Mouse (Mus musculus) ES-CJ7 (cell line): ENCODE measurements around the gene Stk11.

Source experiments
- DNase-seq: peaks from one replicate; pipeline ENCODE4 v3.0.0; 2011; ENCODE audit warnings: low read depth, low spot score

Stk11 gene

DNA sequence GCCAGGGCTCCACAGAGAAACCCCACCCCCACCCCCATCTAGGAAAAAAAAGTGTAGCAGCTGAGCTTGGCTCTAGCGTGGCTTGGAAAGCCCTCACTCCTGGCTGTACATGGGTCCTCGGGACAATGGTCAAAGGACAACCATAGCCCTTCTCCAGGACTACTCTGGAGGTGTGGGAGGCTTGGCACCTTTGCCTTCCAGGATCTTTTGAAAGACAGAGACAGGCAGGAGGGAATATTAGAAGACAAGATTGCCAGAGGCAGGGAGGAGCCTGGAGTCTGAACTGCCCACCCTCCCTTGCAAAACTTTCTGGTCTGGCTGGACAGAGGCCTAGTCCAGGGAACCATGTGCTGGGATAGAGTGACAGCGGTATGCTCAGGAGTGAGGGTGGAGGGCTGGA is 20.9 kb upstream of the Stk11 start:
- no peak for DNase-seq

DNA sequence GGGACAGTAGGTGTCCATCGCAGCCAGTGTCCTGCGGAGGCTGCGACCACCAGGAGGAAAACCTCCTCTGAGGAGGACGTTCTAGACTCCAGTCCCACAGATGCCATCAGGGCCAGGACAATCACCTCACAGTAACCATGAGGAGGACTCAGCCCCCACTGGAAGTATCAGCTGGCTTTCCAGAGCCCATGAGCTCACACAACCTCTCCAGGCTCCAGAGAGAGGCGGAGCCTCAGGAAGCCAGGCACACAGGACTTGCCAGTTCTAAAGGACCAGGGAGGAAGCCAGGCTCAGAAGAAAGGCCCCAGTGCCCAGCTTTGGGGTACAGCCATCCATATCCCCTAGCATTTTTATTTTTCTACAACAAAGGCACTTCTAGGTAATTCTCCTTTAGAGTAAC is 20.1 kb upstream of the Stk11 start:
- no peak for DNase-seq

DNA sequence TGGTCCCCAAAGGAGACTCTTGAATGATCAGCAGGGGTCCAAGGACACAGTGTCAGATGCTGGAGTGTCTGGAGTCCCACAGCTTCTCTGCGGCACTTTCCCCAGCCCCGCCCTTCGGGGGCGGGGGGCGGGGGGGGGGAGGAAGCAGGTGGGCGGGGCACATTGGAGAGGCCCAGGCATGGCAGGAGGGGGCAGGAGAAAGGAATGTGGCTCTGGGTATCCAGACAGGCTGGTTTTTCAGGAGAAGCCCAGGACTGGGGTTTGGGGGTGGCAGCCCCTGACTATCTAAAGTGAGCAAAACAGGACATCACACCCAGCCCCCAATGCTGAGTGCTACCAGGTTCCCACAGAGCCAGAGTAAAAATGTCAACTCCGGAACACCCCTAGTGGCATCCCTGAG is 18.3 kb upstream of the Stk11 start:
- peak; percentile 37 for DNase-seq

DNA sequence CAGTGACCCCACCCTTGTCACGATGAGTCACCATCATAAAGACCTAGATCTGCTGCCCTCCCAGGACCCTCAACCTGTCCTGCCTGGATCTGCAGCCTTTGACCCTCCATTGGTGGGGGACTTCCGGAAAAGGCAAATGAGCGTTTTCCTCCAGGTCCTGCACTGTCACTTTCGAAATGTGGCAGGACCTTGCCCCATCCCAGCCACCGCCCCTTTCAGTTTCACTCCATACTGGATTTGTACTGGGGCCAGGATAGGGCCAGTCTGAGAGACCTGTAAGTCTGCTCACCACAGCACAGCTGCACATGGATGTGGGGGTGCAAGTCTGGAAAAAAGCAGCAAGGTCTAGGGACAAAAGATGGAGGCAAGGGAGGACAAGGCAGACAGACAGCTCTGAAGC is 17.0 kb upstream of the Stk11 start:
- DNase-seq = no peak

DNA sequence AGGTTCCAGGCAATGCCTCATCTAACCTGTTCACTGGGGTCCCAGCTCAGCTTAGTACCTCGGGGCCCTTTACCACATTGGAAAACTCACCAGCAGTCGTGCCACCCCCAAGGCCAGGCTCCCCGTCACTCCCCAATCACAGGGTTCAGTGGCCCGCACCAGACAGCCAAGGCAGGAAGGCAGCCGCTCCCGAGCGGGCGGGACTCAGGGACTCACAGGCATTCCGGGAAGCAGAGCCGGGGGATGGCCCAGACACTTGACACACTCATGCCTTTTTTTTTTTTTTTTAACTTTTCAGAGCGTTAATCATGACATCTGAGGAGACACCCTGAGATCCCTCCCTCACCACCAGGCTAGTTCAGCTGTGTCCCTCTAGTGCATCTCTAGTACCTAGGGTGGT is 14.6 kb upstream of the Stk11 start:
- DNase-seq = peak; percentile 50

DNA sequence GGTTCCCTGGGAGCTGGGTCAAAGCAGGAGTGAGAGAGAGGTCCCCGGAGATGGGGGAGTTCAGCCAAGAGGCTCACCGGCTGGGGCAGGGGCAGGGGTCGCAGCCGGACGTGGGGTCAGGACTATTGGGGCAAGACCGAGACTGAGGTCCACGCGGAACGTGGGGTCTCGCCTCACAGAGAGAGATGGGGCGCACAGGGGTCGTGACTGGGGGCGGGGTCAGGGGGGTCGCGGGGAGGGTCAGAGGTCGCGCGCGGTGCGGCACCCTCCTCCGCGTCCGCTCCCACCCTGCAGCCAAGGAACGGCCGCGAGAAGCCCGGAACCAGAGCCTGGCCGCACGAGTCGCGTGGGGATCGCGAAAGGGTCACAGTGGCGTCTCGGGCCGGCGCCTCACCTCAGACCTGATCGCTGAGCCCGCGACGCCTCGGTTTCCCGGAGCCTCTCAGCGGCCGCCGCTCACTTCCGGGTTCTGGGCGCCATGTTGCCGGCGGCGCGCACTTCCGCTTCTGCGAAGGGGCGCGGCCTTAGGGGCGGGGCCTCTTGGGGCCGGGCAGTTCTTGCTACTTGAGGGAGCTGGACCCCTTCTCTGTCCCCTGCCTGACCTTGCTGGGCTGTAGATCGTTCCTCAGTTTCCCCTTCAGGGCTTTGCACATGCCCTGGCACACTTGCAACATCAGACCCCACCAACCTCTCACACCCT is 13.2 kb upstream of the Stk11 start:
- DNase-seq = peak; percentile 63

DNA sequence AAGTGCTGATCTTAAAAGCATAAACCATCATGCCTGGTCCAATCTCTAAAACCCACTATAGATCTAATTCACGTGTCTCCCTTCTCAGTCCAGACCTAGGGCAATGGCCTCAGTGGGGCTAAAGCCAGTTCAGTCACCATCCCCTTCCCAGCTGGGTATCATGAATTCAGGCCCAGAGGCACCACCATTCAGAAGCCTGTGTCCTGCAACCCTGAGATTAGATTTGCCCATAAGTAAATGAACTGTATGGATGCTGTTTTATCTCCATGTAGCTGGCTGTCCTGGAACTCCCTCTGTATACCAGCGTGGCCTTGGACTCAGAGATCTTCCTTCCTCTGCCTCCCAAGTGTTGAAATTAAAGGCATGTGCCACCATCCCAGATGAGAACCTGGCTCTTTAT is 12.6 kb upstream of the Stk11 start:
- DNase-seq = no peak

DNA sequence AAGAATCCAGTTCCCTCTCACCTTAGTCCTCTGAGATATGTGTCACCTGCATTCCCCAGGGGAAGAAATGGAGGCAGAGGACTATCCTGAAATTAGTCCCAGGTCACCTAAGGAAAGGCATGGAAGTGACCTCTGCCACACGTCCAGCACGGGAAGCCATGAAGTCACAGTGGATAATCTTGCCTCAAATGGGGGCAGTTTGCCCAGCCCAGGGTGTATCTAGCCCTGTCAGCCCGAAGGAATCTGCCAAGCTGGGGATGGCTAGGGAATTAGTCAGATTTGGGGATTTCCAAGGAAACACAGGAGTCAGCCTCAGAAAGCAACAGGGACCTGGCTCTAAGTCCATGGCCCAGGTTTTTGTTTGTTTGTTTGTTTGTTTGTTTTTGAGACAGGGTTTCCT is 11.4 kb upstream of the Stk11 start:
- no peak for DNase-seq

DNA sequence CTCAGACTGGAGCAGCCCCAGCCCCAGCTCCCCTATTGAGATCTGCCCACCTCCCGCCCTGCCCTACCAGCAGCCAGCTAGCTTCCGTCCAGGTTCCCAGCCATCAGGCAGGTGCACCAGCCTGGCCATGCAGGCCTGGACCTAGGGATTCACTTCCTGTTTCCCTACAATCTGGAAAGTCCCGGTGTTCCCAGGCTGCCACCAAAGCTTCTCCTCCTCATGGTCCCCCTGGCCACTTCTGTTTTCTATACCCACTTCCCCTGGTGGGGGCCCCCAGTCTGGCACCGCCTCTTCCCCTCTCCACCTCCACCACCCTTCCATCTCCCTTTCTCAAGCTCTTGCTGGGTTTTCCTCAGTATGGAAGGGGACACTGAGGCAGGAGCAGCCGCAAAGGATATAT is 10.1 kb upstream of the Stk11 start, which contains the start of gene Sbno2:
Gene Sbno2, minus strand, starts transcription at position 112 of the 400 bp plus-strand sequence.
- no peak for DNase-seq

DNA sequence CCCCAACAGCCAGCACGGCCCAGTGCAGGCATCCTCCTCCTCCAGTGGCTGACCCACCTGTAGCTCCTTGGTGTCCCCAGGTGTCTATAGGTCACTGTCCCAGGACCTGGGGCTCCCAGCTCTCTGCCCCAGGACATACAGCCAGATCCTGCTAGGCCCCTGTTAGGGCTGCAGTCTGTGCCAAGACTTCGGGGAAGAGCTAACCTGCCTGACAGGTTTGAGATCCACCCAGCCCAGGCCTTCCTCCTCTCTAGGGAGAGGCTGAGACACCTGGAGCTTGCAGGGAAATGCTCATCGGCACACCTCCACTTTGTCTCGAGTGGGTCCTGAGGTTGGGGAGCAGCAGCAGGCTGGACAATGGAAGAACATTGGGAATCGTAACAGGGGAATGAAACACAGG is 9.7 kb upstream of the Stk11 start:
- no peak for DNase-seq

DNA sequence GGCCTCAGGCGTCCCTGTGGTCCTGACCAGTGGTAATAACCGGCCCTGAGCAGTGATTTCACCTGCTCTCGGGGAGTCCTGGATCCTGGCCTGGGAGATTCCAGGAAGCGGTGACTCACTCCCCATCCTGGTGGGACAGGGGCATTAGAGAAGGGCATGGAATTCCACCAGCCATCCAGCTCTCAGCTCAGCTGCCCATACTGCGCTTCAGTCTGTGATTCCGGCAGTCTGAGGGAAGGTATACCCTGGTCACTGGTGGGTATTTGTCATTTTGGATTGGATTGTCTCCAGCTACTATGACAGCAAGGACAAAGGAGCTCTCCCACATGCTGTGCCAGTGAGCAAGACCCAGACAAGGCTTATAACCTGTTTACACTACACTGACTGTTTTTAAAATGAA is 7.9 kb upstream of the Stk11 start:
- DNase-seq = no peak

DNA sequence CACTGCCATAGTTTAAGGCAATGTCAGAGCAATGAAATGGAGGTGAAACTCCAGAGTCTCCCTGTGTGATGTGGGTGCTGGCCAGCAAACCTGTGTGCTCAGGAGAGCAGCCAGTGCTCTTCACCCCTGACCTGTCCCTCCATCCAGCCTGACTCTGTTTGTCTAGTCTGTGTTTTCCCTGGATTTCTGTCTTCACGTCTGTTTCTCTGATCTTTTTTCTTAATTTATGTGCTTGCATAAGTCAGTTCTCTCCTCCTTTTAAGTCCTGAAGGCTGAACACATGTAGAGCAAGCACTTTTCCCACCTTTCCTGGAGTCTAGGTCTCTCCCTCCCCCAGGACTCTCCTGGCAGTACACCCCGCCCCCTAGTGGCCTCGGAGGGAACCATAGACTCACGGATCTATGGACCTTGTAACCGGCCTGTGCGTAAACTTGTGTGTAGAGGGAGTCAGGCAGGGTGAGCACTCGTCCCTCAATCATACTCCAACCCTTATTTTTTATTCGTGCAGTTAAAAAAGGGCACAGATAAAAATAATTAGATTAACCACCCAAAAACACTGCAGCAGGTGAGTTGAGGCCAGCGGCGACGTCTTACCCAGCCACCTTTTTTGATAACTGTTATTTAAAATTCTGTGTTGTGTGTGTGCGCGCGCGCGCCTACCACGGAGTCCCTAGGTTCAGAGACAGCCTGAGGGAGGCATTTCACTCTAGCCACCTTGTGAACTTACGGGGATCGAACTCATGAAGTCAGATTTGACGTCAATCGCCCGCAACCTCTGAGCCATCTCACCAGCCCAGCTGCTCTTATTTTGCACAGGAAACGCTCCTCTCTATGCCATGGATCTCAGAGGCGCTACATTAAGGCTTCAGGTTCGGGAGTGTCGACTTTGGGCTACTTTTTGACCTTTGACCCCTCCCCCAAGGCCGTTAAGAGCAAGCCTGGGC is 990 bp upstream of the Stk11 start:
- DNase-seq = peak; percentile 93

DNA sequence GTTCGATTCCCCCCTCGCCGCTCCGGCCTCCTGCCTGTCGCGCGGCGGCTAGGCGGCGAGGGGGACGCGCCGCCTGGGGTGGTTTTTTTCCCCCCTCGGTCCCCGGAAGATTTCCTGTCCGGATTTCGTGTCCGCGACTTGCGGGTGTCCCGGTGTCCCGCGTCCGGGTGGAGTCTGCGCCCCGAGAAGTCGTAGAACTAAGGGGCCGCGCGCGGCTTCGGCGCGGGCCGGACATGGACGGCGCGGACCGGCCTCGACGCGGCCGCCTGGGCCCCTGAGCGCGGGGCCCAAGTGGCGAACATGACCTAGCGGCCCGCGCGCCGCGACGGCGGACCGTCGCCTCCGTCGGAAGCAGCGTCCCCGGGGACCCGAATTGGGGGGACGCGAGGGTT is 337 bp downstream of the Stk11 start:
- DNase-seq = no peak

DNA sequence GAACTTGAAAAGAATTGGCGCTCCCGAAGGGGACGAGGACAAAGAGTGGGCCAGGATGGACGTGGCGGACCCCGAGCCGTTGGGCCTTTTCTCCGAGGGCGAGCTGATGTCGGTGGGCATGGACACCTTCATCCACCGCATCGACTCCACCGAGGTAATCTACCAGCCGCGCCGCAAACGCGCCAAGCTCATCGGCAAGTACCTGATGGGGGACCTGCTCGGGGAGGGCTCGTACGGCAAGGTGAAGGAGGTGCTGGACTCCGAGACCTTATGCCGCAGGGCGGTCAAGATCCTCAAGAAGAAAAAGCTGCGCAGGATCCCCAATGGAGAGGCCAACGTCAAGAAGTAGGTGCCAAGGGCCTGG is 942 bp downstream of the Stk11 start:
- DNase-seq = no peak

DNA sequence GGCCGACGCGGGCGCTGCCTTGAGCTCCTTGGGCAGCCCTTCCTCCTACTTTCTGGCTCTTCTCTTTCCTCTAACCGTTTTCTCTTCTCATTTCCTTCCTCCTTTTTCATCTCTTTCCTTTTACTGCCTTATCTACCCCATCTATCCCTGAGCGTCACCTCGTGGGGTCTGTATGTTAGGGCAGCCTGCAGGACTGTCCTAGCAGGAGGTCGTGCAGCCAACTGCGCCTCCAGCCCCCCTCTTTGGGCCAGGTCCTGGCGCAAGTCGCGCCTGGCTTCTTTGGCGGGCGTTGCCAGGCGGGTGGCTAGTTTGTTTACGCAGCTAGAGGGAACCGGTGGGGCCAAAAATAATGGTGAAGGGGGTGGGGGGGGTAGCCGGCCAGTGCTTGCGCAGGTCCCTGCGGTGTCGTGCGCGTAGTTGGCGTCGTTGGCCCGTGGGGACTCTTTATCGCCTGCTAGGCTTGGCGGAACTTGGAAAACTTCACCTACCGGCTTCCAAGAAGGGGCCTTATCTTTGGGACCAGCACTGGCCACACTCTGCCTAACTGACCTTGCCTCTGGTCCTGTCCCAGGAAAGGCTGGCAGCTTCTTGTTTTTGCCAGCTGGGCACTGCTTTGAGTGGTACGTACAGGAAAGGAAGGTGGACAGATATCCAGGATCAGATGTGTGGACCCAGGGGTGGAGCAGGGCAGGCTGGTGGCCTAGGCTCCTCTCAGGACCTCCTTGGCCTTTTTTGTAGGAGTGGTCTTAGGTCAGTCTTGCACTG is 1.5 kb downstream of the Stk11 start:
- no peak for DNase-seq

DNA sequence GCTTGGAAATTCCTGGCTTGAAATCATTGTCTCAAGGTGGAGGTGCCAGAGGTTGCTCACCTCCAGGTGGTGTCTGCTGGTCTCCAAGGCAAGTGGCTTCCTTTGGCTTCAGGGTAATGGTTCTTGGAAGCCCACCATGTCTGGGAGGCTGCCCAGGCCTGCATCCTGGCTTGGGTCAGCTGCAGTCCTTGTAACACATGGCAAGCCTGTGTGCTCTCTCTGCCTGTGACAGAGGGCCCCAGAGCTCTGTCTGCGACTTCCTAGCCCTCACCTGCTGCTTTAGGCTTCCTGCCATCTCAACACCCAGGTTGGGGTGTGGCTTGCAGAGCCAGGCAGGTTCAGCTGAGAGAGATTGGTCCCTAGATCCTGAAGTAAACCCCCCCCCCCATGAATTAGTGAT is 2.1 kb downstream of the Stk11 start:
- DNase-seq = no peak

DNA sequence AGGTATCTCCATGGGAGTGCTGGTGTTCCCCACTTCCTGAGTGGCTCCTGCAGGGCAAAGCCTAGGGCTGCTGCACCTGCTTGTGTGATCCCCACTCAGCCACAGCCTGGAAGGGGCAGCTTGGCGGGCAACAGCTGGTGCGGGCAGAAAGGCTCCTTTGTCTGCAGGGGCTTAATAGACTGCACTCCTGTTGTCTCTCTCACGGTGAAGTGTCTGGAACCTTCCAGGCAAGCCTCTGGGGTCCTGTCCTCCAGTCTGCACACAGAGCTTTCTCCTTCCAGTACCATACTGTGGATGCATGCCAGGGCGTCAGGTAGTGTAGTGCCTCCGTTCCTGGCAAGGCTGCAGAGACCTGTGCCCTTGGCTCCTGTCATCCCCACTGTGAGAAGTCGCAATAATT is 2.9 kb downstream of the Stk11 start:
- no peak for DNase-seq

DNA sequence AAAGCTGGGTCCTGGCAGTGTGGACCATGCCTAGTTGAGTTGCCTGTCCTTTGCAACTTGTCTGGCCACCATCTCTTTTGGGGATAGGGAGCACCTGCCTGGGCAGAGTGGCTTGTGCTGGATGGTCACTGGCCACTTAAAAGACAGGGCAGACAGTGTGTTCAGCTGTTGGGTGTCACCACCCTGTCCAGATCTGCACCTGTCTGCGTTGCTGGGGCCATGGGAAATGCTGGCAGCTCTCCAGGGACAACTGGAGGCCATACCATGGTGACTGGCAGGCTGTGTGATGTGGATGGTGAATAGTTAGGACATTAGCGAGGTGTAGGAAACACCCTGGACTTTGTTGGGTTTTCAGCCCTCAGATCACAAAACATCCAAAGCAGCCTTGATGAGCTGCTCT is 4.5 kb downstream of the Stk11 start:
- DNase-seq = no peak

DNA sequence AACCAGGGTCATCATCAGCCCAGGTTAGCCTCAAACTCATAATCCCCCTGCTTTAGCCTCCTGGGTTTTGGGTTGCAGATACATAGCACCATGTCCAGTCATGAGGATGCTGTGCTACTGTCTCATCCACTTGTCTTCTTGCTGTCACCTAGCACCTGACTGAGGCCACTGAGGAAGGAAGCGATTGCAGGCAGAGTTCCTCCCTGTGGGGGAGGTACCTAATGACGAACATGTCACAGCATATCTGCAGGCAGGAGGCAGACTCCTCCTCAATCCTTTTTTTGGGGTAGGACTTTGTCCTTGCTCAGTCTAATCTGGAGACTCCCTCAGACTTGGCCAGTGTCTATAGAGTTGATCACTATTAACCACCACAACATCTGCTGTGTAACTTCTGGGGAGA is 6.0 kb downstream of the Stk11 start:
- DNase-seq = no peak

DNA sequence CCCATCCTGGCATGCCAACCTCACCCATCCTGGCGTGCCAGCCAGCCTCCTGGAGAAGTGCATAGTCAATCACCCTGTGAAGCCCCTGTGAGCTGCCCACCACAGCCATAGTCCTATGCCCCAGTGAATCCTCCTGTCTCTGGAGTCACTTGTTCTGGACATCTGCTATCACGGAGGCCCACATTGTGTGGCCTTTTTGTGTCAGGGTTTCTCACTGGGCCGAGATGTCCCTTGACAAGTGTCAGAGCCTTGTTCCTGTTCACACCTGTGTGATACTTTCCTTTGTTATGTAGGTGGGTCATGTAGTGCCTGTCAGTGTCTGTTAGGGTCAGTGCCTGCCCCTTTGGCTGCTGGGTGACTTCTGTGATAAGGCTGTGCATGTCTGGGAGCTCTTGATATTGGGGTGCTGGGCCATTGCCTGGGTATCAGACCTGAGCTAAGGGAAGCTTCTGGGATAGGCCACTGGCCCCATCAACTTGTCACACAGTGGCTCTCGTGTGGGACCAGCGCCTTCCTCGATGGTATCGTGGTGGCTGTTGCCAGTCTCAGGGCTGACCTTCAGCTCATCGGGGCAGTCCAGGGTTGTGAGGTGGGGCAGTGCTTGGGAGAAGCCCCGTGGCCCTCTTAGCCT is 8.4 kb downstream of the Stk11 start:
- no peak for DNase-seq

DNA sequence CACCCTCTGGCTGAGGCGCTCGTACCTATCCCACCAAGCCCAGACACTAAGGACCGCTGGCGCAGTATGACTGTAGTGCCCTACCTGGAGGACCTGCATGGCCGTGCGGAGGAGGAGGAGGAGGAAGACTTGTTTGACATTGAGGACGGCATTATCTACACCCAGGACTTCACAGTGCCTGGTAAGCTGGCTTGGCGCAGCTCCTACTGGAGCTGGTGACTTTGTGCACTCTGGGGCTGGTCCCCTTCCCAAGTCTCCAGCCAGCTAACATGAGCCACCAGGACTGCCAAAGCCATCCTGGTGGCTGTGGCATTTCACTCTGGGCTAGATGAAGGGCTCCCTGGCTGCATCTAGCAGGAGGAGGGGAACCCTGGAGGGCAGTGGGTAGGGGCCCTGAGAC is 12.3 kb downstream of the Stk11 start:
- DNase-seq = no peak

DNA sequence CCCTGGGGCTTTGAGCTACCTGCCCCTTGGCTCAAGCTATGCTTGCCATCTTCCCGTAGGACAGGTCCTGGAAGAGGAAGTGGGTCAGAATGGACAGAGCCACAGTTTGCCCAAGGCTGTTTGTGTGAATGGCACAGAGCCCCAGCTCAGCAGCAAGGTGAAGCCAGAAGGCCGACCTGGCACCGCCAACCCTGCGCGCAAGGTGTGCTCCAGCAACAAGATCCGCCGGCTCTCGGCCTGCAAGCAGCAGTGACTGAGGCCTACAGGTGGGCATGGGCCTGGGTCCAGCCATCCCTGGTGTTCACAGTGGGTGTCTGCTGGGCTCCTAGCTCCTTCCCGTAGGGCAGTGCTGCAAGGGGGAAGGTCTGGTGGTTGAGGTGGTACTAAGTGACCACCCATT is 14.2 kb downstream of the Stk11 start:
- DNase-seq = no peak
